Mouse (Mus musculus): ENCODE results near the gene Scaf8. TPM values are rescaled to one million over a fixed set of nuclear protein-coding genes. Genes with fewer than 3 reads are reported as not detected.

The Scaf8 gene
- 11.0 TPM for polyA plus RNA-seq (2014; fragmentation: Illumina TruSeq; extraction: RNeasy Lipid Tissue Mini Kit (QIAGEN cat#74804); ENCODE audit: insufficient read depth, low read depth, low replicate concordance)

DNA sequence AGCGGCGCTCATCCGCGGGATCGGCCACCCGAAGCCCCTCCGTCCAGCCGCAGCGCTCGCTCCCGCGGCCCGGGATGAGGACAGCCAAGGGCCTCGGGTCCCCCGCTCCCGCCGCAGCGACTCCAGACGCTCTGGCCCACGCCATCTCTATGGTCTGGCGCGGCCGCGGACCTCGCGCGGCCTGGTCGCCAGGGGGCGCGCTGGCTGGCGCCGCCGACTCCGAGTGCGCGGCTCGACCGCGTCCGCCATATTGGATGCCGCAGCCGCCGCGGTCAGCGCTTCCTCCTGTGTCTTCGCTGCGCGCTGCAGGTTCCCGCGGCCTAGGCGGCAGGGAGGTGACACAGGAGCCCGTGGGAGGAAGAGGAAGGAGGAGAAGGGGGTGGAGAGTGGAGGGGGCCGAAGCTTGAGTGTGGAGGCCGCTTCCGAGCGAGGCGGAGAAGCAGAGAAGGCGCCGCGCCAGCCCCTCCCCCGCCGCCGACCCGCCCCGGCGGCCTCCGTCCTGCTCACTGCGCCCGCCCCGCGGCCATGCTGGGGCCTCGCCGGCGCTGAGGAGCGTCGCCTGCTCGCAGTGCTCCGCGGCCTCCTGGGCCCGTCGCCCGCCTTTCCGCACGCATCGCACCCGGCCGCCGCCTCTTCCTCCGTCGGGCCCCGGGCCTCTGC is at the start of gene Scaf8:
Gene Scaf8, plus strand, starts transcription at position 253 of the 660 bp plus-strand sequence.

Other genes with a start within 250 kb of the Scaf8 start
- 0.77 TPM for gene Tiam2, start 211.6 kb downstream of the Scaf8 start, polyA plus RNA-seq (2014; fragmentation: Illumina TruSeq; extraction: RNeasy Lipid Tissue Mini Kit (QIAGEN cat#74804); ENCODE audit: insufficient read depth, low read depth, low replicate concordance)

Data from lung, adult 10 weeks (tissue).